Mouse (Mus musculus) G1E (cell line): Measurements from ENCODE around the gene Marveld3.

Source experiments
- CTCF ChIP-seq: IDR thresholded peaks from 2 replicates; pipeline ENCODE4 v1.5.1; 2012; ENCODE audit warnings: low read depth, low read length, inconsistent platforms, mixed read lengths
- GATA1 ChIP-seq: IDR thresholded peaks from 2 replicates; pipeline ENCODE4 v1.6.1; 2012; ENCODE audit warnings: borderline replicate concordance, low read length, inconsistent platforms, mixed read lengths
- TAL1 ChIP-seq: conservative IDR thresholded peaks from 2 replicates; pipeline ENCODE4 v1.6.1; 2012; ENCODE audit warnings: low read depth, low read length, inconsistent platforms, mixed read lengths

- TF ChIP-seq GATA1 (no peak), CTCF (no peak), TAL1 (no peak)
Observed at GRCm38 (mm10) chr8:110004300-110004699, 42.3 kb upstream of the Marveld3 start.
